Mouse (Mus musculus) cerebellum, postnatal 14 days (tissue): Measurements from ENCODE around the gene Map3k9.

ENCODE experiments used
- DNase-seq, 2 experiments: peaks; one replicate each; pipeline ENCODE4 v3.0.0; 2021; ENCODE audit warnings: mixed read lengths in 2 of 2

Map3k9 gene

DNA sequence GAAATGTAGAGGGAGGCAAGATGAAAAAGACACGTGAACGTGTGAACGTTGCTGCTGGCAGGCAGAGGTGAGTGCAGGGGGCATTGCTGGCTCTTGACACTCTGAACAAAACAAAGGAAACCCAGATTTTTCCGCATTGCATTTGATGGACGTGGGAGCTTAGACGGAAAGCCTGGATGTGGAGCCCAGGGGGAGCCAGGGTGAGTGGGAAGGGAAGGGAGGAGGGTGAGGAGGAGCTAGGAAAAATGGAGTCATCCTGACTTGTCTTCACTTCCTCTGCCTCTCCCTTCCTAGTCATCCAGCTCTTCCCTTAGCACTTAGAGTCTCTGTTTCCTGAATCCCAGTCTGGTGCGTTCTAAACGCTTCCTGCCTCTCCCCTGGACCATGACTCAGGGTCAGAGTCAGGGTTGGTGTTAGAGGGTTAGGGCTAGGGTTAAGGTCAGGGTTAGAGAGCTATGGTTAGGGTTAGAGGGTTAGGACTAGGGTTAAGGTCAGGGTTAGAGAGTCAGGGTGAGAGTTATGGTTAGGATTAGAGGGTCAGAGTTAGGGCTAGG lies 89.7 kb downstream of the Map3k9 start:
- DNase-seq = no peak

DNA sequence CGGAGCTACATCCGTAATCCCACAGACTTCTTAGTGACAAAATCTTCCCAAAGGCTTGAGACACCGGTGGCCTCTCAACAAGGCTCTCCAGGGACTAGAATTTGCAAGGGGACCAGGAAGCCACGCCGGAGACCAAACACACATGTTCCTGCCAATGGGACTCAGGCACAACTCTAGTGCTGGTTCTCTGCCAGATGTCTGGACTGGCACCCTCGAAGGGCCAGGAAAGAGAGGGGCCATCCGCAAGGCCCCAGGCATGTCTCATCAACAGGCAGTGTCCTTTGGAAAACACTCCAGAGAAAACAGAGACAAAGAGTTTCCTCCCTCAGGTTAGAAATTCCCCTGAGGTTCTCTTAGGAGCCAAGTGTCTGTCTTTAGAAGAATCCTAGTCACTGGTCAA lies 90.2 kb downstream of the Map3k9 start:
- DNase-seq = no peak

DNA sequence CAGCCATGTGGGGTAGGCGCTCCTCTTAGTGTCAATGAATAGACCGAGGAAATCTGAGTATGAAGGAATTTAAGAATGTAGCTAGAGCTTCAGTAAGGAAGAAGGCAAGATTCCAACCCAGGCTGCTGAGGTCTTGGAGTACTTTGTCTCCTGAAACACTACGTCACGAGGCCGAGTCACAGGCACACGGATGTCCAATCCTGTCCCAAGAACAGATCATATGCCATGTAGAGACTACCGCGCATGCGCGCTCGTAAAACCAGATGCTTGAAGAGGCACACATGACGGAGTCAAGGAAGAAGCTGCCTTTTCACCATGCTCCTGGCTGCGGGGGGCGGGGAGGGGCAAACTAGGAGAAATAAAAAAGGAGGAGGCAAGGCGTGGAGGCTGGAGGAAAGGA lies 90.9 kb downstream of the Map3k9 start:
- DNase-seq = no peak

DNA sequence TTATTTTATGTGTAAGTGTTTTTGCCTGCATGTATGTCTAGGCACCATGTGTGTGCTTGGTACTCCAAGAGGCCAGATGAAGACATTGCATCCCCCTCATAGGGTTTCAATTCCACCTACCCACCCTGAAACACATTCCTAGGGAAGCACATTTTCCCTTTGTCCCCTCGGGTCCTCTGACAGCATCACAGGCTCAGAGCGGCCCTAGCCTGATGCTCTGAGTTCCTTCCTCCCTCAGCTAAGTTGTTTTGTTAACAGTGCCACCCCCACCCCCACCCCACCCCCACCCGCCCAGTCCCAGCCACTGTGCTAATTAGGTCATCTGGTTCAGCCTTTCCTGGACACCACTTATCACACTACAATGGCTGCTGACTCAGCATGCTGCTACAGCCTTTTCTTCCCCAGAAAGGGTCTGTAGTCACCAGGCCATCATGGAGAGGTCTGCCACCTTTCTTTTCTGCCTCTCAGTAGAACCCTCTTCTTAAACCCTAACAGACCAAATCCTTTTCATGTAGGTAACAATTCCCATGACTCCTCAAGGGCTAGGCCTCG lies 91.4 kb downstream of the Map3k9 start:
- no peak for DNase-seq

DNA sequence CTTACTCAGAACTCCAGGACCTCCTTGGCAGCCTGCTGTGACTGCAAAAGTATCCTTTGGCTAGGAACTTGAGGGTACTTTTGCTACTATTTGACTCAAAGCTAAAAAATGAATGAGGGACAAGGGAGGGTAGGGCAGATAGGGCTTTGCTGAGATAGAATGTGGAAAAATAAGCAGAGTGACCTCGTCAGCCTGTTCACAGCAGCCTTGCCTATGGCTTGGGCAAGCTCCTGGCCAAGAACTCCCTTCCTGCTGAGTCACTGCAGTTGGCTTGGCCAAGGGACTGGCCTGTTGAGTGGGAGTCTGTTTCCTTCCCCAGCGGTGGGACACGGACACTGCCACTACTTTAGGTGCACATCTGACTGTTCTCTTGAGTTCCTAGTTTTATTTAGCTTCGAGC lies 92.4 kb downstream of the Map3k9 start:
- DNase-seq = no peak

DNA sequence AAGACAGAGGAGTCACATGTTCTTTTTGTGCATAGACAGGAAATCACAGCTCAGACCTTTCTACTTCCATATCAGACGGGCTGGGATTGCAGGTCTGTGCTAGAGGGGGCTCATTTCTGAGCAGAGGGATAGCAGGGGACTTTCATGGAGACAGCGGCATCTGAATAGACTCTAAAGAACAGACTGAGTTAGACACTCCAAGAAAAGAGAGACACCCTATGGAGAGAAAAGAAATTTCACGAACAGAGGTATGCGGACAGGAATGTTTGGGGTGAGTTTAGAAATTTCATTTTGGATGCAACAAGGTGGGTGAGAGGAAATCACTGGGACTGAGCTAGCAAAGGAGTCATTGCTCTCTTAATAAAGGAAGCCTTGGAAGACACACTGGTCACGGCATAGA lies 93.1 kb downstream of the Map3k9 start:
- no peak for DNase-seq

DNA sequence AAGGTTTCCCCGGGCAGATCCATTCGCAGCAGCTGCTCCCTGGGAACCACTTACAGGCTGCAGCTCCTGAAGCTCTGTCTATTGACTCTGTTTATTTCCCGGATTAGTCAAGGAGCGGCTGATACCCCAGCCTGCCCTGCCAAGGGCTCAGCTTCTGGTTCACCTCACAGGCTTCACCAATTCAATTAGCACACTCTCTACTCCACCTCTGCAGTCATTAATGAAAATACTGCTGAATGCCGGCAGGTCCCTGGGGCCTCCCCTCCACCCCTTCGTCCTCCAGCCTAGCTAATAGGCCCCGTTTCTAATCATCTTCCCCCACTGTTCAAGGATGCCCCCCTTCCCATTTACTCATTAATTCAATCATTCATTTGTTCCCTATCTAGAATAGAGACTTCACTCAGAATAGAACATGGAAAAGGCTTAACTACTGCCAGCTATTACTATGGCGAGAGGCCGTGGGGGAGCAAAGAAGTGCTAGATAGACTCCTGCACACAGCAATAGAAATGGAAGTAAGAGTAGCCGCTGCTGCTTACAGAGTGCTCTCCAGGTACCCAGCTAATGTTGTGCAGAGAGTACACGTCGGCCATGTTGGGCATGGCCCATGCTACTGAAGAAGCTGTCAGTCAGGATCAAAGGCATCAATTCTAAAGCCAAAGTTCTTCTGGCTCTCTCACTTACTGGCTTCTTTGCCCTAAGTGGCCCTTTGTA lies 94.4 kb downstream of the Map3k9 start:
- no peak for DNase-seq

DNA sequence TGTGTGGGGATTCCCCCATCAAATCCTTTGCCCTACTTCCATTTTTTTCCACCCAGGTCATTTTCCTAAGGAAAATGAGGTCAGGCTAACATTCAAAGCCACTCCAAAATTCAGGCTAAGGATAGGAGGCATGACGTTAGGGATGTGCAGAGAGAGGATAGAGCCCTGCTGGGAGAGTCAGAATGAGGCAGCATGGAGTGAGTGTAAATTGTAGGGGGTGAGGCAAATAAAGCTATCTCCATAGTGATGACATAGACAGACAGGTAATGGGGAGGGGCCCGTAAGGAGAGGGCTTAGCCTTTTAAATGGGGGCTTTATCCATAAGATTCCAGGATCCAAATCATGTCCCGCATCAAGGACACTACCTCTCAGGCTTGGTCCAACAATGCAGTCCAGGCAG lies 95.0 kb downstream of the Map3k9 start:
- no peak for DNase-seq

DNA sequence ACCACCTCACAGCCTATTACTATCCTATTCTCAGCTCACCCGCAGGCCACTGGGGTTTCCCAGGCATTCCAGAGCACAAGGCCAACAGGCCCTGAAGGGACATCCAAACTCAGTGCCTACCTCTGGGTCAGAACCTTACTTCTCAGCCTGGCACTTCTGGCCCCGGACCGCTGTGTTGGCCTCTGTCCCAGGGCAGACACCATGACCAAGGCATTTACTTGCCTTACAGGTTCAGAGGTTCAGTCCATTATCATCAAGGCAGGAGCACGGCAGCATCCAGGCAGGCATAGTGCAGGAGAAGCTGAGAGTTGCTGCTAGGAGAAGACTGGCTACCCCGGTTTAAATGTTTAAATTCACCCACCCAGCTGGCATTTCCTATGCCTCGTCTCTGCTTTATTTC lies 96.9 kb downstream of the Map3k9 start:
- DNase-seq = no peak

DNA sequence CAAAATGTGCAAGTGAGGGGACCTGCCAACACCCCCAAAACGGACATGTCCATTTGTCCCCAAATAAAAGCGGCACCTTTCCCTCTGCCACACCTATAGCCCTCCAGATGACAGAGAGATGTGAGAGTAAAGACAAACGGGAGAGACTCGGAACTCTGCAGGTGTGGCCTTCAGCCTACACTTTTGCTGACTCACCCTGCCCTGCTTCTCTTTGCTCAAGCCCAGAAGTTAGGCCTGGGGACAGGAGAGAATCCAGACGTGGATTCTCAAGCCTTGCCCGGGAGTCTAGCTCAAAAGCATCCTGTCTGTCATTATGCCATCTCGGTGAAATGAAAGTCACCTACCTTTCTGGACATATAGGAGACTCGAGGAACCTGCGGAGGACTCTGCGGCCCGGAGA lies 97.6 kb downstream of the Map3k9 start:
- no peak for DNase-seq

DNA sequence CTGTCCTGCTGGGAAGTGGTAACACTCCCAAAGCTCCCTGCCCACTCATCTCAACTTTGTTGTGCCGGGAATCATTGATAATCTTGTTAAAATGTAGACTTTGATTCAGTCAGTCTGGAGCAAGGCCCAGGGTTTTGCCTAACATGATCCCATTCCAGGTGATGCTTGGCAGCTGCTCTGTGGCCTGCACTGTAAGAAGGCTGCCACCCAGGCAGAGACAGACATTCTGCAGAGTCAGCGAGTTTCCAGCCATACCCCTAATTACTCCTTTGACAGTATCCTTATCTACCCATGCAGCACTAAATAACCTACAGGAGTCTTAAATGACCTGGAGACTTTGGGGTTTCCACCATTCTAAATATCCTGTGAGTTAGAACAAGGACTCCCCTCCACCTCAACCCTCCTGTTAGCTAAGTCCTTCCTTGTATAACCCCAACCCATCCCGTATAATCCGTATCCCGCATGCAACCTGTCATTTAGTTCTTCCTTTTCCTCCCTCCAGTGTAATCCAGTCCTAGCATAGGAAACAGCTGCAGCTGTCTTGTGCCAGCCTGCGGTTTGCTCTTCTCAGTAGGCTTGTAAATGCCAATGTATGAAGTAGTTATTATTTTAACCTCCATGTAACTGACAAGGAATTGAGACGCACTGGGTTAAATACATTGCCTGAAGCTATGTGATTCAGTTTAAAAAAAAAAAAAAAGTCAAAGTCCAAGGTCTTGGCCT lies 101.0 kb downstream of the Map3k9 start:
- no peak for DNase-seq

DNA sequence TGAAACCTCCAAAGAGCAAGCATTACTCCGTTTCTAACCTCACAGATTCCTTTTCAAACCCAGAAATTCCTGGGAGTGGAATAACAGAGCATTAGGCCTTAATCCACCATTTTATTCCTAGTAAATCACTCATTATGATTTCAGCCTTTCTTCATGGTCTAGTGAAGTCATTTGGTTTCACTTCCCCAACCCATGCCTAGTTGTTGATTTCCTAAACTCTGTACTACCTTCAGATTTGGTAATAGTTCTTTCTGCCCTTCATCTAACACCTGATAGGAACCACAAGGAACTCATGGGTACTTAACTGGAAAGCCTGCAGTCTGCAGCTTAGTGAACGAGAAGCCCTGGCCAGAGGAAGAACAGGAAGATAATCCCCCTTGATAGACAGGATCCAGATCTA lies 105.4 kb downstream of the Map3k9 start:
- DNase-seq = no peak
